Mouse (Mus musculus): ENCODE data around the gene Sec23b. TPM values are rescaled to one million over a fixed set of nuclear protein-coding genes. Genes with fewer than 3 reads are reported as not detected.

Gene Sec23b
- polyA plus RNA-seq (2012; rRNA removed) (72.8 and 80.1 TPM in 2 replicates), polyA plus RNA-seq (2014; fragmentation: Nextera tagmentation; extraction: Ambion mirVana) (76.2 and 77.5 TPM in 2 replicates)

DNA sequence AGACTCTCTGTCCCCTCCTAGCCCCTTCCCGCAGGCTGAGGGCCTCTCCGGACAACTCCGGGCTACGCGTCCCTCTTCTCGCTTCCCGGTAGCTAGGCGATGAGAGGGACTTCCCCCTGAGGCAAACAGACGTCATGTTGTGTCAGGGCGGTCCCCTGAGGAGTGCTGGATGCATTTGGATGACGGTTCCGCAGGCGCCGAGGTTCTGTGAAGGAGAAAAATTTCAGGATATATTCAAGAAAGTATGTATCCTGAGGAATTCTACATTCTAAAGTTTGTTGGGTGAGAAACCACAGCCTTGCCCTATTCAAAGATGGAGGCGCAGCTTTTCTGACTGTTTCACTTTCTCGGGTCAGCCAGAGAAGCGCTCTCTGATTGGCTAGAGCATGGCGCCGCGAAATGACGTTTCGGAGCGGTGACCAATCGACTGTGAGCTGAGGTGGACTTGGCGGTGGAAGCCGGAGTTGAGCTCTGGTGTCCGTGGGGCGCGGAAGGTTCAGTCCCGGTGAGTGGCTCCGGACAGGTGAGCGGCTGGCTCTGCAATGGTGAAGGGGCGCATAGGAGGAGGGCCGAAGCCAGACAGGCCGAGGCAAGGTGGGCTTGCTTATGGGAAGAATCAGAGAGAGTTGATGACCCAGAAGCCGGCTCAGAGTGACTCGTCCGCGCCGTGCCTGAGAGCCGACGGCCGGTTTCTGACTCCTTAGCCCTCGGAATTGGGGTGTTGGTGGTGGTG lies at the start of gene Sec23b:
Gene Sec23b, plus strand, starts transcription at position 410 of the 733 bp plus-strand sequence.
- H3K4me3 ChIP-seq (replicated peaks; ENCODE audit: low read length), result peak within 1 kb of the TSS; percentile 85
- ATAC-seq (ENCODE audit: low FRiP score, low read depth), result peak; percentile 99
- H3K4me2 ChIP-seq (replicated peaks; ENCODE audit: low read depth, low read length, severe bottlenecking), result peak within 1 kb of the TSS; percentile 70
- H3K9me3 ChIP-seq (ENCODE audit: control insufficient read depth, low read length), result no peaks in the 10 kb centered on the region
- peaks cover 10% of the 10 kb centered on the region for H3K4me1 ChIP-seq (ENCODE audit: control insufficient read depth, insufficient read depth, low read length)
- under 1% methylated on average over 44 of the region's 44 CpGs for WGBS
- peak; percentile 86; the same call in 1 of the 2 replicates for TF ChIP-seq POLR2A (IDR thresholded peaks at IDR 0.05; ENCODE audit: borderline replicate concordance, extremely low read depth, insufficient read depth, insufficient read length)
- peak within 1 kb of the TSS; percentile 93 for H3K27ac ChIP-seq (replicated peaks; ENCODE audit: low read depth, low read length)
- peak within 1 kb of the TSS; percentile 80 for H3K9ac ChIP-seq (ENCODE audit: low read depth, low read length, severe bottlenecking)
- no peaks in the 10 kb centered on the region for H3K27me3 ChIP-seq (ENCODE audit: control insufficient read depth, insufficient read depth, low read length)
- peak; percentile 98 for DNase-seq (ENCODE audit: low spot score)
- peaks cover 11% of the 10 kb centered on the region for H3K36me3 ChIP-seq (ENCODE audit: control insufficient read depth, insufficient read depth, low read length)

- ATAC-seq (ENCODE audit: low FRiP score, low read depth), result no peak
- H3K27ac ChIP-seq (replicated peaks; ENCODE audit: low read depth, low read length), result no peak overlapping the region
These were observed 41.4 kb upstream of the Sec23b start for GRCm38 (mm10) chr2:144514619-144515018.

DNA sequence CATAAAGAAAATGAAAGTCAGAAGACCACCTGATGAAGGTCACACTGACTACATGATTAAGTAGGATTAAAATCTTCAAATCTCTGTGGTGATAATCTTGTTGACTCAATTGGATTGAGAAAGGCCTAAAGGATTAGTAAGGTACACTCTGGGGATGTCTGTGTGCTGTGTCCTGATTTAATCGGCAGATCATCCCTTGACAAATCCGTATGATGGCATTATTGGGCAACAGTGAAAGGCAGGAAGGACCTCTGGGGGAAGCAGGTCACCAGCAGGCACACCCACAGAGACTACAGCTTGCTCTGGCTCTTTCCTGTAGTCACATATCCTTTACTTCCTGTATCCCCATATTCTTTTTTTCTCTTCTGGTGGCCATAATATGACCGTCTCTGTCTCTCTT lies 36.3 kb upstream of the Sec23b start:
- no peaks in the 10 kb centered on the region for H3K27me3 ChIP-seq (ENCODE audit: control insufficient read depth, insufficient read depth, low read length)
- H3K9me3 ChIP-seq (ENCODE audit: control insufficient read depth, low read length), result no peaks in the 10 kb centered on the region
- H3K4me1 ChIP-seq (ENCODE audit: control insufficient read depth, insufficient read depth, low read length), result no peaks in the 10 kb centered on the region
- no peak overlapping the region for H3K9ac ChIP-seq (ENCODE audit: low read depth, low read length, severe bottlenecking)
- no peak for TF ChIP-seq POLR2A (IDR thresholded peaks at IDR 0.05; ENCODE audit: borderline replicate concordance, extremely low read depth, insufficient read depth, insufficient read length)
- 78% methylated on average over 3 of the region's 3 CpGs for WGBS
- no peak overlapping the region for H3K4me2 ChIP-seq (replicated peaks; ENCODE audit: low read depth, low read length, severe bottlenecking)
- no peaks in the 10 kb centered on the region for H3K36me3 ChIP-seq (ENCODE audit: control insufficient read depth, insufficient read depth, low read length)
- no peak for ATAC-seq (ENCODE audit: low FRiP score, low read depth)
- H3K4me3 ChIP-seq (replicated peaks; ENCODE audit: low read length), result no peak overlapping the region
- DNase-seq (ENCODE audit: low spot score), result no peak
- H3K27ac ChIP-seq (replicated peaks; ENCODE audit: low read depth, low read length), result no peak overlapping the region

More at GRCm38 (mm10) chr2:144514619-144515018, 41.4 kb upstream of the Sec23b start:
- H3K36me3 ChIP-seq (ENCODE audit: control insufficient read depth, insufficient read depth, low read length), result no peaks in the 10 kb centered on the region
- H3K9ac ChIP-seq (ENCODE audit: low read depth, low read length, severe bottlenecking), result no peak overlapping the region
- H3K4me3 ChIP-seq (replicated peaks; ENCODE audit: low read length), result no peak overlapping the region
- H3K4me1 ChIP-seq (ENCODE audit: control insufficient read depth, insufficient read depth, low read length), result no peaks in the 10 kb centered on the region
- H3K9me3 ChIP-seq (ENCODE audit: control insufficient read depth, low read length), result no peaks in the 10 kb centered on the region
- WGBS, result 79% methylated on average over 3 of the region's 3 CpGs
- H3K27me3 ChIP-seq (ENCODE audit: control insufficient read depth, insufficient read depth, low read length), result no peaks in the 10 kb centered on the region
- H3K4me2 ChIP-seq (replicated peaks; ENCODE audit: low read depth, low read length, severe bottlenecking), result no peak overlapping the region
- TF ChIP-seq POLR2A (IDR thresholded peaks at IDR 0.05; ENCODE audit: borderline replicate concordance, extremely low read depth, insufficient read depth, insufficient read length), result no peak
- DNase-seq (ENCODE audit: low spot score), result no peak

DNA sequence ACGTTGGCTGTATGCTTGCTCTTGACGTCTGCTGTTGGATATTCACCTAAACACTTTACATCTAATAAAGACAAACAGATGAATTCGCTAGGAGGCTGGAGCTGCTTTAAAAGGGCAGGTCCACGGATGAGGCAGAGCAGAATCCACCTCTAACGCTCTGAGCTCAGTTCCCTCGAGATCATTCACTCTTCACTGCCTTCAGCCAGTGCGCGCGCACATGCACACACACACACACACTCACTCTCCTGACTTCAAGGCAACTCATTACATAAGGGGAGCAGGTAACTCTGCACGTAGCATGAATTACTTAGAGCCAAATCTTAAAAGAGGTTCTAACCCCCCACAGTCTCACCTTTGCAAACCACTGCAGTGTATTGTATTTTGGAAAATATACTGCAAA lies 30.2 kb upstream of the Sec23b start:
- WGBS, result 54% methylated on average over 10 of the region's 10 CpGs
- Histone ChIP-seq H3K9ac (ENCODE audit: low read depth, low read length, severe bottlenecking) (no peak overlapping the region), H3K27ac (replicated peaks; ENCODE audit: low read depth, low read length) (no peak overlapping the region), H3K9me3 (ENCODE audit: control insufficient read depth, low read length) (no peaks in the 10 kb centered on the region), H3K27me3 (ENCODE audit: control insufficient read depth, insufficient read depth, low read length) (no peaks in the 10 kb centered on the region), H3K36me3 (ENCODE audit: control insufficient read depth, insufficient read depth, low read length) (0 out of 2 replicates have a peak, but pooled peaks cover 2% of the 10 kb centered on the region), H3K4me3 (replicated peaks; ENCODE audit: low read length) (no peak overlapping the region), H3K4me1 (ENCODE audit: control insufficient read depth, insufficient read depth, low read length) (peaks cover 10% of the 10 kb centered on the region; the same call in 1 of the 2 replicates), H3K4me2 (replicated peaks; ENCODE audit: low read depth, low read length, severe bottlenecking) (no peak overlapping the region)
- DNase-seq (ENCODE audit: low spot score) (no peak), ATAC-seq (ENCODE audit: low FRiP score, low read depth) (no peak)
- no peak for TF ChIP-seq POLR2A (IDR thresholded peaks at IDR 0.05; ENCODE audit: borderline replicate concordance, extremely low read depth, insufficient read depth, insufficient read length)

- 0 out of 2 replicates have a peak, but pooled peaks have one; percentile 52 for TF ChIP-seq POLR2A (IDR thresholded peaks at IDR 0.05; ENCODE audit: borderline replicate concordance, extremely low read depth, insufficient read depth, insufficient read length)
- H3K4me3 ChIP-seq (replicated peaks; ENCODE audit: low read length), result peak within 1 kb of the TSS; percentile 85
- H3K27ac ChIP-seq (replicated peaks; ENCODE audit: low read depth, low read length), result peak within 1 kb of the TSS; percentile 92
- DNase-seq (ENCODE audit: low spot score), result peak; percentile 98
- peak within 1 kb of the TSS; percentile 81 for H3K9ac ChIP-seq (ENCODE audit: low read depth, low read length, severe bottlenecking)
- 3% methylated on average over 47 of the region's 56 CpGs for WGBS
- peaks cover 10% of the 10 kb centered on the region; the same call in 1 of the 2 replicates for H3K4me1 ChIP-seq (ENCODE audit: control insufficient read depth, insufficient read depth, low read length)
- H3K9me3 ChIP-seq (ENCODE audit: control insufficient read depth, low read length), result no peaks in the 10 kb centered on the region
- H3K27me3 ChIP-seq (ENCODE audit: control insufficient read depth, insufficient read depth, low read length), result no peaks in the 10 kb centered on the region
- ATAC-seq (ENCODE audit: low FRiP score, low read depth), result peak; percentile 99
- H3K36me3 ChIP-seq (ENCODE audit: control insufficient read depth, insufficient read depth, low read length), result peaks cover 7% of the 10 kb centered on the region; the same call in 1 of the 2 replicates
- peak within 1 kb of the TSS; percentile 76 for H3K4me2 ChIP-seq (replicated peaks; ENCODE audit: low read depth, low read length, severe bottlenecking)
These were observed 28.8 kb upstream of the Sec23b start, which contains the start of the genes Dzank1 and Polr3f for GRCm38 (mm10) chr2:144526981-144527820. TSS of gene Dzank1 (minus strand) at chr2:144527414. TSS of gene Polr3f (plus strand) at chr2:144527718.
